Mouse (Mus musculus) embryo, embryonic 10.5 days (tissue): ENCODE measurements at regions not wholly inside any gene's neighbourhood (a gene's known extent, or its start where the extent isn't known, plus 50 kb on each side); places are given as distances from the start of the nearest gene placed in this dataset.
A peak's percentile ranks its signal among the peaks of the same experiment; 100 is the strongest.

Experiments used
- DNase-seq: peaks from one replicate; pipeline ENCODE4 v3.0.0-alpha.2; 2015; ENCODE audit warnings: low spot score

GRCm38 (mm10) chr2:179013891-179014593 is 428.2 kb upstream of the Cdh4 start:
- DNase-seq: peak; percentile 16

GRCm38 (mm10) chr2:179022675-179023194 is 419.5 kb upstream of the Cdh4 start:
- no peak for DNase-seq

DNA sequence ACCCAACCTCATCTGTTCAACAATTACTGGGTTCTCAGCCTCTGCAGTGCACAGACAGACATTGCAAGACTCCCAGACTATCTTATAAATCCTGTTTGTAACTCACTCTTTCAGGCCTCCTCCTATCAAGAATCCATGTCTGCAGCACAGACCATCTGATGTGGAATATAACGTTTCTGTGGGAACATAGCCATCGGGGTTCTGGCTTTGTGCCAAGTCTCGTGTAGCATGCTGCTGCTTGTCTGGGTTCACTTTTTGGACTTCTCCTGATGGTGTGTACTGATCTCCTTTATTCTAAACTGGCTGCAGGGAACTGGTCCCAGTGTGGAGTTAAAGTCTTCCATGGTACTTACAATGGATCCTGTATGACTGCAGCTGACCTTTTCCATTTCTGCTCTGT is 418.0 kb upstream of the Cdh4 start:
- no peak for DNase-seq

GRCm38 (mm10) chr2:179033171-179033570 is 409.1 kb upstream of the Cdh4 start:
- DNase-seq: no peak

DNA sequence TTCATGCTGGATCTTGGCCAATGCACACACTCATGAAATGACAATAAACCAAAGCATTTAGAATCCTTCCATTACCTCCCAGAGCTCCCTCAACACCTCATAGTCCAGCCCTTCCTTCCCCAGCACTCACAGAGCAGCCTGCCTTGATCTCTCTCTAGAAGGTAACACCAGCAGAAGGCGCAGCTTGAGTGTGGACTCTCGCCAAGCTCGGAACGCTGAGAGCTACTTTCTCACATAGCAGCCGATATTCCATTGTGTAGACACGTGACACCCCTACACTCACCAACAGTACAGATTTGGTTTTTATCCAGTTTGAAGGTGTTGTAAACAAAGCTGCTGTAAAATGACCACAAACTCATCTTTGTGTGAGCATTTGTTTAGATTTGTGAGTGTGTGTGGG is 406.8 kb upstream of the Cdh4 start:
- no peak for DNase-seq

GRCm38 (mm10) chr2:179039697-179040096 is 402.5 kb upstream of the Cdh4 start:
- DNase-seq: no peak

DNA sequence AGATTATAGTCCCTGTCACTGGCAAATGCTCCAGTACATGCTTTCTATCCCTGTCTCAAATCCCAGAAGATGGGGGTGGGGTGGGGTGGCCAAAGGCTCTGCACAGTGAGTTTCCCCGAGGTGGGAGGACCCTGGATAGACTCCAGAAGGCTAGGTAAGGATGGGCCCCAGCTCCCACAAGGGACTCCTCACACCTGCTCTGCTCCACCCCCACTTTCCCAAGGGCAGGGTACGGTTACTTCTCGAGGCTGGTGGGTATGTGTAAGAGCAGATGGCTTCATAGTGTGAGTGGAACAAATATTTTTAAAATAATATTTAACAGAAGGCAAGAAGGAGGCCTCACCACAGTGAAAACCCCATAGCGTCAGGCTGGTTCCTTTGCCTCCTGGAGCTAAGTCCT is 398.6 kb upstream of the Cdh4 start:
- no peak for DNase-seq

DNA sequence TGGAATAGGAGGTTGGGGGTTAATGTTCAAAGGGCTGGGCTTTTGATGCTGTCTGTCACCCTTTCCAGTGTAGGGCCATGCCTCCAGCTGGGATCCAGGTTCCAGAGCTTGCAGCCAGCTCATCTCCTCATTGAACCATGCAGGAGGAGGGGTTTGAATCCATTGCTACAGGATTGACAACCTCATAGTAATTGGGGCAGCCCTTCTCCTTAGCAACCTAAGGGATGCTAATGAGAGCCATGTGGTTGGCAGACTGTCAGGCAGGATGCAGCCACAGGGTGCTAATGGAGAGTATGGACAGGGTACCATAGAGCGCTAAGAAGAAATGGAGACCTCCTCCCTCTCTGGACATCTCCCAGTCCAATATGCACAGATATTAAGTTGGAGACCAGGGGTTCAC is 396.9 kb upstream of the Cdh4 start:
- peak; percentile 30 for DNase-seq

- no peak for DNase-seq
Observed at GRCm38 (mm10) chr2:179054441-179054840, 387.8 kb upstream of the Cdh4 start.

- no peak for DNase-seq
Observed at GRCm38 (mm10) chr2:179064616-179065015, 377.6 kb upstream of the Cdh4 start.

DNA sequence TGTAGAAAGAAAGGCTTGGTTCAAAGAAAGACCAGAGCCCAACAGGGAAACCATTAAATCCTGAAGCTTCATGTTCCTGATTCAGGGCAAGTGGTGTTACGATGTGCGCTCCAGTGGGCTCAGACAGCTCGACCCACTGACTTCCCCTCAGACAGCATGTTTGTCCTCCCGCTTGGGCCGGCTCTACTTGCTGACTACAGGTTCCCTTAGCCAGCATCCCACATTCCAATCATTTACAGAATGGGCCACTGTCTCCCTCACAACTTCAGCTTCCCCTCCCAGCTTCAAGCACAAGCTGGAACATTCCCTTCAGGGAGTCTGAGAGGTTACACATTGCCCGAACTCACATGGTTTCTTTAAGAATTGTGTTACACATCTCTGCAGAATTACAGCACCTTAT is 372.7 kb upstream of the Cdh4 start:
- no peak for DNase-seq

GRCm38 (mm10) chr2:179070346-179070745 is 371.9 kb upstream of the Cdh4 start:
- peak; percentile 78 for DNase-seq

DNA sequence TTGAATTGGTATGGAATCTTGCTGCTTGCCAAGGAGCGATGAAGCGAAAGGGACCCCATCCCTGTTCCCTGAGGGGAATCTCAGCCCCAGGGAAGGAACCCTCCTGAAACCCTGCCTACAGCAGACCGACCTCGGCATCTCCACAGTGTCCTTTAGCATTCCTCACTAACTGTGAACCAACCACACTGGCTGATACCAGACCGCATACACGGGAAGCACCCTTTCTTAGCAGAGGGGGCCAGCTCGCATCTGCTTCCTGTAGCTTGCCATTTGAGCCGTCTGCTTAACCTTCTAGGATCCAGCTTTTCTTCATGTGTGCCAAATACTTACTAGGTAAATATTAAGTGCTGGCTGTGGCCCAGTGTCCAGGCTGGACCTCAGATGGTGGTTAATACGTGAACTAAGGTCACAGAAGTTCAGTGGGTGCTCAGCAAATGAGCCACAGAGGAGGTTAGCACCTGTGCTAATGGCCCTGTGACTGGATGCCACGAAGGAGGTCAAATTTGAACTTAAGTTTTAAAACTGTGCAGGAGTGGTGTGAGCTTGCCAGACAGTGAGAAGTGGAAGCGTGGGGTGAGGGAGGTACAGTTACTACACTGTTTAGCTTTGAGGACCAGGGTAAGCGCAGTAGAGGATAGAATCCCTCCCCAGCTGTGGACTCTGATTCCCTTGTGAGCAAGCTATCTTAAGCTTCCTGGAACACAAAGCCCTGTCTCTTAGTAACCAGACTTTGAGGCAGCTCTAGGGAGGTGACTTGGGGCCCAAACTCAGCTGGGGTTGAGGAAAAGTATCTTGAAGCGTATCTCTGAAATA is 361.6 kb upstream of the Cdh4 start:
- DNase-seq: no peak

- no peak for DNase-seq
Observed at GRCm38 (mm10) chr2:179086915-179087314, 355.3 kb upstream of the Cdh4 start.

DNA sequence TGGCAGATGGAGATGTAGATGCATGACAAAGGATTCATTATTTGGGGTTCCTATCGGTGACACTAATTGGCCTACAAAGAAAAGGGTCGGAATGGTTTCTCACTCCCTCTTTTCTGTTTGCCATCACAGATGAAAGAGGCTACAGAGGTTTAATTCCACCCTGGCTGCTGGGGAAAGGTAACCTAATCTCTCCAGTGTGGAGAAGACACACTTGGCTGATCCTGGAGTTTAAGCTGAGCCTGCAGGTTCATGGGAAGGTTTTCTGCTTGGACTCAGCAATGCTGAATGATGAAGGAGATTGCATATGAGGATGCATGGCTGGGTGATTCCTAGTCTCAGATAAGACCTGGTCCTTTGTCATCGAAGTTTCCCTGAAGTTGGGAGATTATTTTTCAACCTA is 350.8 kb upstream of the Cdh4 start:
- no peak for DNase-seq

- DNase-seq: no peak
Observed at GRCm38 (mm10) chr2:179093996-179094395, 348.2 kb upstream of the Cdh4 start.

- DNase-seq: no peak
Observed at GRCm38 (mm10) chr2:179095981-179096380, 346.2 kb upstream of the Cdh4 start.

DNA sequence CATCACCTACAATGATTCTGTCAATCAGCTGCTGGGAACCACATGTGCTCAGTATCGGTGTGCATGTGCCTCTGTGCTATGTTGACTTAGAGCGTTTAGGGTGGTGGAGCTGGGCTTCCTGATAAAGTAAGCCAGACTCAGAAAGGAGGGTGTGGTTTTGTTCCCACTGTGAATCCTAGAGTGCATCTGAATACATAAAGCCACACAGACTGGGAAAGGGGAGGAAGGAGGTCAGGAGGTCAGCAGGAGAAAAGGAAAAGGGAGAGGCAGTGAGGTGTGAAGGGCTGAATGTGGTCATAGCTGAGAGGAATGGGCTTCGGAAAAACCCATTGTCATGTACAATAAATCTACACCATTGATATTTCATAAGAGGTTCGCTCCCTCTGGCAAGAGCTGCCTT is 345.4 kb upstream of the Cdh4 start:
- DNase-seq: no peak

- no peak for DNase-seq
Observed at GRCm38 (mm10) chr2:179099783-179100182, 342.4 kb upstream of the Cdh4 start.

DNA sequence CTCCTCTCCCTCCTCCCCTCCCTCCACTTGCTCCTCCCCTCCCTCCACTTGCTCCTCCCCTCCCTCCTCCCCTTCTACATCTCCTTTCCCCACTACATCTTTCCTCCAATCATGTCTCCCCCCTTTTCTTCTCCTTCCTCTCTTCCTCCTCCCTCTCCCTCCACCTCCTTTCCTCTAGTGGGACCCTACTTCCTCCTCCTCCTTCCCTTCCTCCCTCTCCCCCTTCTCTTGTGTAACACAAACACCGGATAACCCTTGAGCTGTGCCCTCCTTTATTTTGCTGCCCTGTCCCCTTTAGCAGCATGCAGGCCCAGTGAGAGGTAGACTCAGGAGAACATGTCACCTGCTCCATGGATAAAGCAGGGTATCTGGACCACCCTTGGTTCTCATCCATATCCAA is 339.1 kb upstream of the Cdh4 start:
- DNase-seq: no peak

DNA sequence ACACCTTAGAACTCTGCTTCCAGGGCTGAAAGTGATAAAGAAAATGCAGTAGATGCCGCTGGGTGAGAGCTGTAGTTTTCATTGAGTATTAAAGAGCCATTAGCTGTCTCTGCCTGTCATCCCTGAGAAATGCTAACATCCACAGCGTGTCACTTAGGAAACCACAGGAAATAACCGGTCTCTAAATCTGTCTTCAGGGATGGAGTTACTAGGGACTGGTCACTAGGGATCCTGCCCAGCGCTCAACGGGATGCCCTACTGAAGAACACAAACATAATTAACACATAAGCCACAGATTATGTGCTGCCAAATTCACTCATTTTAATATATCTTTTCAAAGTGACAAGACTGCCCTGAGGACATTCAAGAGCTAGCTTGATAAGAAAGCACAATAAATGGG is 329.3 kb upstream of the Cdh4 start:
- no peak for DNase-seq

DNA sequence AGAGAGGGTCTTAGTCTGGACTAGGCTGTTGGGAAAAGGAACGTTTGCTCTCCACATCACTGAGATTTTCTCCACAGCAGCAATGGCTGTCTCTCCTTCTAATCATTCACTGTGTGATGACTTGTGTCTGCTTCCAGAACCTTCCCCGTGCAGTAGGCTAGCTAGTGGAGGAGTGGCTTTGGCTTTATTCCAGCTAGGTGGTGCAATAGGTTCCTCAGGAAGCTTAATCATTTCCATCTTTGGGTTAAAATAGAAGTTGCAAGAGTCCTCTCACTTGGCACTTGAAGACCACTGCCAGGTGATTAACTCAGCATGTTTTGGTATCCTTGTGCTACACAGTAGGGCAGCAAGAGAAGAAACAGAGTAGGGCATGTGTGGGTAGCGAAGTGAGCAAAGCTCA is 314.2 kb upstream of the Cdh4 start:
- DNase-seq: no peak

- no peak for DNase-seq
Observed at GRCm38 (mm10) chr2:179128432-179128831, 313.8 kb upstream of the Cdh4 start.
